Mouse (Mus musculus): ENCODE measurements at regions not wholly inside any gene's neighbourhood (a gene's known extent, or its start where the extent isn't known, plus 50 kb on each side); places are given as distances from the start of the nearest gene placed in this dataset.

DNA sequence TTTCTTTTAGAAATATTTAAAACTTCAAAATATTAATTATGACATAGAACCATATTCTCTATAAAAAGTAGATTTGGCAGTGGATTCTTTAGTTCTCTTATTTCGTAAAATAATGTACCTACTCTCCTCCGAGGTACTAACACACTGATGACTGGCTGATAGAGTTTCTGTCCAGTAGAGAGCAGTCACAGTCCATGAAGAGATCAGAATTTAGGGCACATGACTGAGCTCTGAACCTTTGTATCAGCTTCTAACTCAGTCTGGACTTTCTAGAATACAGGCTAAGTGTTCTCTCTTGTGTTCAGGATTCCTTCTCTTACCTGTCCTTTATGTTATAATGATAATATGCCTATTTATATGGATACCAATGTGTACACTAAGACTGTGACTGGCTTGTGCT, 494.3 kb downstream of the Cd109 start:
- TF ChIP-seq POLR2A (IDR thresholded peaks at IDR 0.05; ENCODE audit: low read depth, low read length) = no peak
- peak in 1 of 2 experiments; percentile 59; a peak in 2 of 4 replicates for TF ChIP-seq CTCF (conservative IDR thresholded peaks at IDR 0.05 in 1 of 2, IDR thresholded peaks at IDR 0.05 in 1 of 2; ENCODE audit: low read depth in 2 of 2, low read length in 2 of 2)
- no peak for TF ChIP-seq CHD2 (IDR thresholded peaks at IDR 0.05; ENCODE audit: low read length)
- peak; percentile 73 for TF ChIP-seq RAD21 (IDR thresholded peaks at IDR 0.05; ENCODE audit: low read depth, low read length)
- no peak for TF ChIP-seq USF2 (conservative IDR thresholded peaks at IDR 0.05; ENCODE audit: low read depth, low read length)
- no peak for TF ChIP-seq MAX (IDR thresholded peaks at IDR 0.05; ENCODE audit: low read length)
- TF ChIP-seq USF1 (IDR thresholded peaks at IDR 0.05; ENCODE audit: low read depth, low read length) = no peak
- TF ChIP-seq SMC3 (IDR thresholded peaks at IDR 0.05; ENCODE audit: low read depth, low read length) = peak; percentile 64
- TF ChIP-seq MAZ (IDR thresholded peaks at IDR 0.05; ENCODE audit: low read depth, low read length) = no peak
- no peak for TF ChIP-seq MYC (IDR thresholded peaks at IDR 0.05; ENCODE audit: low read depth, low read length)
